Mouse (Mus musculus) liver, embryonic 14.5 days (tissue): ENCODE data around the gene Baz2a.

Source experiments
- CTCF ChIP-seq: IDR thresholded peaks from 2 replicates; pipeline ENCODE4 v1.5.1; 2016; ENCODE audit warnings: antibody characterized with exemption, low read depth, control low read depth
- EP300 ChIP-seq: IDR thresholded peaks from 2 replicates; pipeline ENCODE4 v1.6.1; 2016; ENCODE audit warnings: antibody characterized with exemption, low read depth

GRCm38 (mm10) chr10:128058601-128059151, 32.7 kb upstream of the Baz2a start, which contains the start of gene Ptges3:
- TF ChIP-seq CTCF (no peak), EP300 (no peak; the same call in 1 of the 2 replicates)
